Mouse (Mus musculus) embryonic facial prominence, embryonic 11.5 days (tissue): ENCODE results near the gene Sik1. TPM values are rescaled to one million over a fixed set of nuclear protein-coding genes. Genes with fewer than 3 reads are reported as not detected.

Experiments
- ATAC-seq: fragments of 200-750 bp; cut with Nextera tagmentation; replicated peaks from 2 replicates; pipeline ENCODE4 v1.8.0; 2017; ENCODE audit warnings: low read depth; ENCODE audit not compliant: insufficient number of reproducible peaks, low FRiP score, low TSS enrichment
- DNase-seq: peaks from one replicate; pipeline ENCODE4 v3.0.0-alpha.2; 2015; ENCODE audit warnings: low spot score
- H3K27ac ChIP-seq: fragments of 300-500 bp; sonication (generic); replicated peaks from 2 replicates; pipeline ENCODE4 v1.5.1; 2014; ENCODE audit warnings: mild to moderate bottlenecking, low read depth, low read length, control low read depth
- H3K27me3 ChIP-seq: fragments of 300-500 bp; sonication (generic); 2 replicates; pipeline ENCODE4 v1.6.1; 2014; ENCODE audit warnings: mild to moderate bottlenecking, low read length, moderate library complexity, mixed read lengths; ENCODE audit not compliant: control insufficient read depth, insufficient read depth
- H3K36me3 ChIP-seq: fragments of 300-500 bp; sonication (generic); replicated peaks from 2 replicates; pipeline ENCODE4 v1.6.1; 2014; ENCODE audit warnings: low read depth, mild to moderate bottlenecking, low read length, moderate library complexity, mixed read lengths; ENCODE audit not compliant: control insufficient read depth, insufficient read depth
- H3K4me1 ChIP-seq: fragments of 300-500 bp; sonication (generic); 2 replicates; pipeline ENCODE4 v1.6.1; 2014; ENCODE audit warnings: low read length, mixed read lengths; ENCODE audit not compliant: control insufficient read depth, insufficient read depth
- H3K4me2 ChIP-seq: fragments of 300-500 bp; sonication (generic); 2 replicates; pipeline ENCODE4 v1.6.1; 2014; ENCODE audit warnings: low read depth, mild to moderate bottlenecking, control low read depth, low read length, moderate library complexity
- H3K4me3 ChIP-seq: fragments of 300-500 bp; sonication (generic); 2 replicates; pipeline ENCODE4 v1.5.1; 2014; ENCODE audit warnings: low read depth, low read length, control low read depth
- H3K9ac ChIP-seq: fragments of 300-500 bp; sonication (generic); replicated peaks from 2 replicates; pipeline ENCODE4 v1.6.1; 2014; ENCODE audit warnings: mild to moderate bottlenecking, control low read depth, low read length
- H3K9me3 ChIP-seq: fragments of 300-500 bp; sonication (generic); replicated peaks from 2 replicates; pipeline ENCODE4 v1.6.1; 2016; ENCODE audit warnings: mild to moderate bottlenecking, low read length, inconsistent platforms, mixed read lengths; ENCODE audit not compliant: control insufficient read depth
- WGBS: fragments of 180-500 bp; shearing (Covaris S2); extraction: QIAGEN DNeasy Blood & Tissue Kit; methylation state at CpG from one replicate; pipeline ENCODE4 v1.1.7; 2014; 5-methylcytosine and 5-hydroxymethylcytosine counted together
- polyA plus RNA-seq: library from polyadenylated mRNA; unstranded; fragments of >200 nt; fragmentation: Nextera tagmentation; extraction: Ambion mirVana; gene quantifications from 2 replicates; pipeline ENCODE4 v1.2.1, GENCODE M21; 2014

Sik1 gene
- polyA plus RNA-seq, 1 experiment from 2014 or later: 10.5 TPM

DNA sequence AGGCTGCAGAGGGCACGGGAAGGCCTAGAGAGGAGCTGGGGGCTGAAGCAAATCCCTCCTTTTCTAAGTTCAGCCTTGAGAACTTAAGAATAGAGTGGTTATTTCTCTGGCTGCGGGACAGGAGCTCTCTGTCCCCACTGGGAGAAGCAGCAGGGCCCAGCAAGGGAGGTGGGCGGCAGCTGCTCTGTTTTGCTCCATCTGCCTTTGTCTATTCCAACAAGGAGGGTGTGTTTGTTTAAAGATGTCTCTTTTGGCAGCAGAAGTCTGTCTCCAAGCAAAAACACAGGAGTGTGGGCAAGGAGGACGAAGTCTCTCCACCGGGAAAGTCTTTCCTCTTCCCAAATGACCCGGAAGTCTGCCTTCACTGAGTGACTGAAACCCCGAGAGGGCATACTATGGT lies 18.8 kb downstream of the Sik1 start:
- Histone ChIP-seq H3K4me1 (no peaks in the 10 kb centered on the region), H3K27ac (no peak overlapping the region), H3K9ac (no peak overlapping the region), H3K27me3 (no peaks in the 10 kb centered on the region), H3K9me3 (no peaks in the 10 kb centered on the region), H3K4me2 (no peak overlapping the region), H3K4me3 (no peak overlapping the region), H3K36me3 (no peaks in the 10 kb centered on the region)
- WGBS: 76% methylated on average over 7 of the region's 7 CpGs
- no peak for DNase-seq
- ATAC-seq: no peak

GRCm38 (mm10) chr17:31836264-31836607 lies 19.4 kb downstream of the Sik1 start:
- no peak overlapping the region for H3K9ac ChIP-seq
- DNase-seq (no peak), ATAC-seq (no peak)
- no peaks in the 10 kb centered on the region for H3K4me1 ChIP-seq
- no peak overlapping the region for H3K4me3 ChIP-seq
- H3K27ac ChIP-seq: no peak overlapping the region
- H3K36me3 ChIP-seq: no peaks in the 10 kb centered on the region
- 80% methylated on average over 2 of the region's 2 CpGs for WGBS
- no peaks in the 10 kb centered on the region for H3K9me3 ChIP-seq
- H3K27me3 ChIP-seq: no peaks in the 10 kb centered on the region
- H3K4me2 ChIP-seq: no peak overlapping the region

- no peak overlapping the region for H3K4me2 ChIP-seq
- no peak overlapping the region for H3K9ac ChIP-seq
- 90% methylated on average over 11 of the region's 11 CpGs for WGBS
- no peak overlapping the region for H3K4me3 ChIP-seq
- no peaks in the 10 kb centered on the region for H3K4me1 ChIP-seq
- H3K27me3 ChIP-seq: no peaks in the 10 kb centered on the region
- no peak for DNase-seq
- no peaks in the 10 kb centered on the region for H3K9me3 ChIP-seq
- no peaks in the 10 kb centered on the region for H3K36me3 ChIP-seq
- no peak for ATAC-seq
- no peak overlapping the region for H3K27ac ChIP-seq
Measured at GRCm38 (mm10) chr17:31835528-31836263, 19.9 kb downstream of the Sik1 start.

DNA sequence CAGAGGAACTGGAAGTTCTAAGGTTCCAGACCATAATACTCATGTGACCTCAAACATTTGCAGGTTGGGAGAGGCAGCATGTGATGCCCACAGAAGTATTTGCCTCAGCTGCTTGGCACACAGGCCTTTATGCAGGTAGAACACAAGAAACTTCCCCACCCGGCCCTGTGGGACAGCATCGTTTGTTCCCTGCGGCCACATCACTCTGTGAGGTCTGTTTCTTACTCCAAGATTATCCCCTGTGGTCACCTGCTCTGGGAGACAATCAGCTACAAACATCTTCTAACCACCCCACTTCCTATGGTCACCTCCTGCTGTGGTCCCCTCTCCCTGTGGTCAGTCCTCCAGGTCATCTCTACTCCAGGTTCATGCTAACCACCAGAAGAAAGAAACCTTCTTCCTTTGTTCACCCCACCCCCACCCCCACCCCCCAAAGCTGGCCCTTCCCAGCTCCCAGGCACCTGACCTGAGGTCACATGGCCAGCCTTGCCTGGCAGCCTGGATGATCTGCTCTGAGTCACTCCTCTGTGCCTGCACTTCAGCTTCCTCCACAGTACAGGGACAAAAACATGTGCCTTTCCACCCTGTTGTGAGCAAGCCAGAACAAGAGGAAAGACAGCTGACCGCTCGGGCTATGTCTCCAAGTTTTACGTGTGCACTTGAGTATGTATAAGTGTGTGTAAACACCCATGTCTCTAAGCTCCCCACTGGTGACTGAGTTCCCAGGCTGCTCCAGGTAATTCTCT lies 21.1 kb downstream of the Sik1 start:
- Histone ChIP-seq H3K4me2 (no peak overlapping the region), H3K27me3 (no peaks in the 10 kb centered on the region), H3K9me3 (no peaks in the 10 kb centered on the region), H3K36me3 (no peaks in the 10 kb centered on the region), H3K4me1 (no peaks in the 10 kb centered on the region), H3K27ac (no peak overlapping the region), H3K4me3 (no peak overlapping the region), H3K9ac (no peak overlapping the region)
- ATAC-seq (no peak), DNase-seq (no peak)
- WGBS: 80% methylated on average over 6 of the region's 6 CpGs

GRCm38 (mm10) chr17:31833752-31834151 lies 21.9 kb downstream of the Sik1 start:
- H3K27me3 ChIP-seq: no peaks in the 10 kb centered on the region
- 32% methylated on average over 7 of the region's 7 CpGs for WGBS
- ATAC-seq (no peak), DNase-seq (no peak)
- H3K4me1 ChIP-seq: no peaks in the 10 kb centered on the region
- H3K27ac ChIP-seq: no peak overlapping the region
- no peak overlapping the region for H3K4me3 ChIP-seq
- no peaks in the 10 kb centered on the region for H3K36me3 ChIP-seq
- H3K9me3 ChIP-seq: no peaks in the 10 kb centered on the region
- no peak overlapping the region for H3K4me2 ChIP-seq
- no peak overlapping the region; the same call in 1 of the 2 replicates for H3K9ac ChIP-seq

DNA sequence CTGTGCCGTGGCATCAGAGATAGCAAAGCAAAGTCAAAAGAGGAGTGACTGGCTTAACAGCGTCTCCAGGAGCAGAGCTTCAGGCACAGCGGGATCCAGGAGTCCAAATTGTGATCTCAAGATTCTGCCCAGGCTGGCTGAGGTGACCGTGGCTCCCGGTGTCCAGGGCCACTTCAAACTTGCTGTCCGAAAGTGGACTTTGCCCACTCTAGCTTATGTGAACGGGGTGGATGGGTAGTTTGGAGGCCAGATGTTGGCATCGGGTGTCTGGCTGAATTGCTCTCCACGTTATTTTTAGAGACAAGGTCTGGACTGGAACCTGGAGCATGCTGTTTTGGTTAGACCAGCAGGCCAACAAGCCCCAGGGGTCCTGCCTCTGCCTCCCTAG lies 23.0 kb downstream of the Sik1 start:
- H3K27ac ChIP-seq: no peak overlapping the region
- no peak for ATAC-seq
- H3K4me1 ChIP-seq: no peaks in the 10 kb centered on the region

GRCm38 (mm10) chr17:31831866-31832576 lies 23.6 kb downstream of the Sik1 start:
- no peaks in the 10 kb centered on the region for H3K36me3 ChIP-seq
- no peak overlapping the region for H3K27ac ChIP-seq
- 80% methylated on average over 14 of the region's 14 CpGs for WGBS
- no peak overlapping the region for H3K9ac ChIP-seq
- no peak for DNase-seq
- H3K4me1 ChIP-seq: no peaks in the 10 kb centered on the region
- ATAC-seq: no peak
- H3K9me3 ChIP-seq: no peaks in the 10 kb centered on the region
- no peak overlapping the region for H3K4me3 ChIP-seq
- H3K4me2 ChIP-seq: no peak overlapping the region
- no peaks in the 10 kb centered on the region for H3K27me3 ChIP-seq

More for the DNA sequence above, 23.0 kb downstream of the Sik1 start:
- H3K9ac ChIP-seq: no peak overlapping the region
- H3K4me2 ChIP-seq: no peak overlapping the region
- no peaks in the 10 kb centered on the region for H3K27me3 ChIP-seq
- no peaks in the 10 kb centered on the region for H3K36me3 ChIP-seq
- 94% methylated on average over 9 of the region's 9 CpGs for WGBS
- no peaks in the 10 kb centered on the region for H3K9me3 ChIP-seq
- DNase-seq: no peak
- H3K4me3 ChIP-seq: no peak overlapping the region
